Mouse (Mus musculus): ENCODE measurements around the gene Mavs. TPM values are rescaled to one million over a fixed set of nuclear protein-coding genes. Genes with fewer than 3 reads are reported as not detected.
"Not testable (repeated sequence)": the region's sequence is repeated elsewhere in the genome, so short reads cannot be mapped to it uniquely, and the experiment has no call there.

Mavs gene
- polyA plus RNA-seq, 1 experiment: 76.7 TPM

GRCm38 (mm10) chr2:131211026-131211615 lies 22.7 kb upstream of the Mavs start:
- no peak for DNase-seq (ENCODE audit: low read depth)

- DNase-seq (ENCODE audit: low read depth): no peak
These were observed 20.1 kb upstream of the Mavs start for GRCm38 (mm10) chr2:131213773-131214172.

GRCm38 (mm10) chr2:131215941-131216858 lies 17.7 kb upstream of the Mavs start:
- DNase-seq (ENCODE audit: low read depth): no peak

- no peak for DNase-seq (ENCODE audit: low read depth)
These were observed 13.8 kb upstream of the Mavs start for GRCm38 (mm10) chr2:131220030-131220429.

- DNase-seq (ENCODE audit: low read depth): no peak
These were observed 11.9 kb upstream of the Mavs start for GRCm38 (mm10) chr2:131221853-131222515.

- DNase-seq (ENCODE audit: low read depth): no peak
These were observed 11.3 kb upstream of the Mavs start for GRCm38 (mm10) chr2:131222562-131222961.

- DNase-seq (ENCODE audit: low read depth): no peak
These were observed 10.3 kb upstream of the Mavs start for GRCm38 (mm10) chr2:131223569-131223968.

GRCm38 (mm10) chr2:131225178-131225577 lies 8.7 kb upstream of the Mavs start:
- no peak for DNase-seq (ENCODE audit: low read depth)

GRCm38 (mm10) chr2:131226669-131227068 lies 7.2 kb upstream of the Mavs start:
- DNase-seq (ENCODE audit: low read depth): not testable (repeated sequence)

GRCm38 (mm10) chr2:131227243-131227642 lies 6.6 kb upstream of the Mavs start:
- DNase-seq (ENCODE audit: low read depth): no peak

GRCm38 (mm10) chr2:131232558-131232957 lies 1.3 kb upstream of the Mavs start:
- no peak for DNase-seq (ENCODE audit: low read depth)

GRCm38 (mm10) chr2:131234127-131234650 lies 326 bp downstream of the Mavs start:
- no peak for DNase-seq (ENCODE audit: low read depth)

- DNase-seq (ENCODE audit: low read depth): no peak
These were observed 1.2 kb downstream of the Mavs start for GRCm38 (mm10) chr2:131234970-131235635.

GRCm38 (mm10) chr2:131242180-131242579 lies 8.3 kb downstream of the Mavs start:
- DNase-seq (ENCODE audit: low read depth): no peak

- DNase-seq (ENCODE audit: low read depth): no peak
These were observed 9.1 kb downstream of the Mavs start for GRCm38 (mm10) chr2:131242929-131243328.

GRCm38 (mm10) chr2:131253681-131254328 lies 19.9 kb downstream of the Mavs start:
- no peak for DNase-seq (ENCODE audit: low read depth)

- no peak for DNase-seq (ENCODE audit: low read depth)
These were observed 20.5 kb downstream of the Mavs start for GRCm38 (mm10) chr2:131254329-131254713.

GRCm38 (mm10) chr2:131255738-131256137 lies 21.9 kb downstream of the Mavs start:
- no peak for DNase-seq (ENCODE audit: low read depth)

GRCm38 (mm10) chr2:131258693-131259092 lies 24.8 kb downstream of the Mavs start:
- DNase-seq (ENCODE audit: low read depth): no peak

- DNase-seq (ENCODE audit: low read depth): no peak
These were observed 26.9 kb downstream of the Mavs start for GRCm38 (mm10) chr2:131260544-131261307.

All from gonadal fat pad, adult 2 months (tissue).